Mouse (Mus musculus) liver, embryonic 11.5 days (tissue): Measurements from ENCODE around the gene Klhl6. TPM values are rescaled to one million over a fixed set of nuclear protein-coding genes. Genes with fewer than 3 reads are reported as not detected.

Source experiments
- ATAC-seq: fragments of 200-750 bp; cut with Nextera tagmentation; replicated peaks from 2 replicates; pipeline ENCODE4 v1.8.0; 2017; ENCODE audit warnings: moderate number of reproducible peaks, mild to moderate bottlenecking, moderate TSS enrichment, moderate library complexity; ENCODE audit not compliant: low FRiP score
- DNase-seq: peaks from one replicate; pipeline ENCODE4 v3.0.0-alpha.2; 2017; ENCODE audit warnings: low spot score
- H3K27ac ChIP-seq: fragments of 300-500 bp; sonication (generic); 2 replicates; pipeline ENCODE4 v1.5.1; 2014; ENCODE audit warnings: mild to moderate bottlenecking, low read depth, low read length, control low read depth
- H3K27me3 ChIP-seq: fragments of 300-500 bp; sonication (generic); replicated peaks from 2 replicates; pipeline ENCODE4 v1.6.1; 2014; ENCODE audit warnings: low read length, mixed read lengths; ENCODE audit not compliant: control insufficient read depth, insufficient read depth
- H3K36me3 ChIP-seq: fragments of 300-500 bp; sonication (generic); 2 replicates; pipeline ENCODE4 v1.6.1; 2014; ENCODE audit warnings: mild to moderate bottlenecking, low read length, moderate library complexity, mixed read lengths; ENCODE audit not compliant: control insufficient read depth, insufficient read depth
- H3K4me1 ChIP-seq: fragments of 300-500 bp; sonication (generic); replicated peaks from 2 replicates; pipeline ENCODE4 v1.6.1; 2014; ENCODE audit warnings: low read length, mixed read lengths; ENCODE audit not compliant: control insufficient read depth, insufficient read depth
- H3K4me2 ChIP-seq: fragments of 300-500 bp; sonication (generic); 2 replicates; pipeline ENCODE4 v1.6.1; 2014; ENCODE audit warnings: mild to moderate bottlenecking, control low read depth, moderate library complexity
- H3K4me3 ChIP-seq: fragments of 300-500 bp; sonication (generic); 2 replicates; pipeline ENCODE4 v1.5.1; 2014; ENCODE audit warnings: low read depth, low read length, control low read depth
- H3K9ac ChIP-seq: fragments of 300-500 bp; sonication (generic); 2 replicates; pipeline ENCODE4 v1.6.1; 2014; ENCODE audit warnings: low read depth, low read length, control low read depth
- H3K9me3 ChIP-seq: fragments of 300-500 bp; sonication (generic); 2 replicates; pipeline ENCODE4 v1.6.1; 2016; ENCODE audit warnings: low read length, inconsistent platforms, mixed read lengths; ENCODE audit not compliant: control insufficient read depth
- WGBS: fragments of 180-500 bp; shearing (Covaris S2); extraction: QIAGEN DNeasy Blood & Tissue Kit; methylation state at CpG from one replicate; pipeline ENCODE4 v1.1.7; 2014; 5-methylcytosine and 5-hydroxymethylcytosine counted together
- polyA plus RNA-seq: library from polyadenylated mRNA; unstranded; fragments of >200 nt; fragmentation: Nextera tagmentation; extraction: Ambion mirVana; gene quantifications from 2 replicates; pipeline ENCODE4 v1.2.1, GENCODE M21; 2014

Gene Klhl6
- polyA plus RNA-seq, 1 experiment from 2014 or later, result 23.4 TPM

DNA sequence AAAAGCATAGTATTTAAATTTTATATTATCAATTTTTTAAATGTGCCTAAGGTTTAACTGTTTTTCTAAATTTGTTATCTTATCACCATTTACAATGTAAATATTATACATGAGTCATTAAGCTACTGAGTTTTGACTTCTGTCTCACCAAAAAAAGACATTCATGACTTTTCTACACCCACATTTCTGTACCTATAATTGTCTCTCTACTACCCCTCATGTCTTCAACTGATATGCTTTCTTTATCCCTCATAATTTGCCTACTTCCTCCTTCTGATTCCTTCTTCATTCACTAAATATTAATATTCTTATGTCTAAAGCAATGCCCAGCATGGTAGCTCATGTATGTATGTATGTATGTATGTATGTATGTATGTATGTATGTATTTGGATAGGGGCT lies 13.0 kb upstream of the Klhl6 start:
- Histone ChIP-seq H3K4me3 (no peak overlapping the region), H3K9ac (no peak overlapping the region), H3K27me3 (no peaks in the 10 kb centered on the region), H3K4me1 (no peaks in the 10 kb centered on the region), H3K27ac (no peak overlapping the region), H3K36me3 (no peaks in the 10 kb centered on the region), H3K9me3 (no peaks in the 10 kb centered on the region), H3K4me2 (no peak overlapping the region)
- DNase-seq (no peak), ATAC-seq (no peak)

DNA sequence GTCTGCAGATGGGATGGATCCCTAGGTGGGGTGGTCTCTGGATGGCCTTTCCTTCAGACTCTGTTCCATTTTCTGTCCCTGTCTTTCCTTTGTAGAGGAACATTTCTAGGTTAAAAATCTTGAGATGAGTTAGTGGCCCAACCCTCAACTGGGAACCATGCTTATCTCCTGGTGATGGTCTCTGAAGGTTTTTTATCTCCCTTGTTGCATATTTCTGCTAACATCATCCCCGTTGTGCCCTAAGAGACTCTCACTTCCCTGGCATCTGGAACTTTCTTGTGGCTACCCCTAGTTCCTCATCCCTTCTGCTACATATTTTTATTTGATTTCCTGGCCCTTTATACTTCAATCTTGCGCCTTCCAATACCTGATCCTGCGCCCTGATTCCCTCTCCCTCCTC lies 10.4 kb upstream of the Klhl6 start:
- H3K9me3 ChIP-seq, result 0 out of 2 replicates have a peak, but pooled peaks cover 6% of the 10 kb centered on the region
- DNase-seq, result no peak
- no peak overlapping the region for H3K4me2 ChIP-seq
- no peaks in the 10 kb centered on the region for H3K36me3 ChIP-seq
- 67% methylated on average over 3 of the region's 3 CpGs for WGBS
- no peaks in the 10 kb centered on the region for H3K4me1 ChIP-seq
- no peak for ATAC-seq
- no peak overlapping the region for H3K27ac ChIP-seq
- H3K9ac ChIP-seq, result no peak overlapping the region
- no peaks in the 10 kb centered on the region for H3K27me3 ChIP-seq
- H3K4me3 ChIP-seq, result no peak overlapping the region

DNA sequence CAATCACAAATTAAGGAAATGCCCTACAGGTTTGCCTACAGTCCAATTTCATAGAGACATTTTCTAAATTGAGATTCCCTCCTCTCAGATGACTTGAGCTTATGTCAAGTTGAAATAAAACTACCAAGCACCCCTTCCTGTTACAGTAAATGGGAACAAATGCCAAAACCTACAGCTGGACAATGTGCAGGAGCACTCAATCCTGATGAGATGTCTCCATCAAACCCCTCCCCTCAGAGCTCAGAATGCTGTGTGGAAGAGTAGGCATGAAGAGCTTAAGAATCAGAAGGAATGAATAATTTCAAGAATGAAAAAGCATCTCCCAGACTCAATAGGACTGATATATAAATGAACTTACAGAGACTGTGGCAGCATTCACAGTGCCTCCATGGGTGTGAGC lies 7.7 kb upstream of the Klhl6 start:
- no peak for DNase-seq
- Histone ChIP-seq H3K9ac (no peak overlapping the region), H3K36me3 (no peaks in the 10 kb centered on the region), H3K4me1 (no peaks in the 10 kb centered on the region), H3K27me3 (no peaks in the 10 kb centered on the region), H3K4me3 (no peak overlapping the region), H3K27ac (no peak overlapping the region), H3K4me2 (no peak overlapping the region), H3K9me3 (0 out of 2 replicates have a peak, but pooled peaks cover 6% of the 10 kb centered on the region)
- ATAC-seq, result no peak

DNA sequence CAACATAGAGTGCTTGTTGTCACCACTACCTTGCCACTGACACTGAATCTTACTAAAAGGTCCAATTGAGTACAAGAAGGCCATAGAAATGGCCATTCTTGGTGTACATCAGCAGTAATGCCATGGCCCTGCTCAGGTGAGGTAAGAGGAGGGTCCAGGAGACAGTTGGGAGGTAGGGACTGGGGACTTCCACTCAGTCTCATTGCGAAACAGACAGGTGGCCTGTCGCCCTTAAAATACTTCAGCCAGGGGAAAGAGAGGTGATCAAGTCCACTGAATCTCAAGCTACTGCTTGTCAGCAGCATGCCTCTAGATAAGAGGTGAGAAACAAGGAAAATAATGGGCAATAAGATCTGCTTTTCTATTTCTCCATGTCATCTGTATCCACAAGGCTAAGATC lies 4.8 kb upstream of the Klhl6 start:
- no peaks in the 10 kb centered on the region for H3K36me3 ChIP-seq
- H3K4me1 ChIP-seq, result no peaks in the 10 kb centered on the region
- no peak overlapping the region for H3K9ac ChIP-seq
- H3K4me3 ChIP-seq, result no peak overlapping the region
- H3K9me3 ChIP-seq, result 0 out of 2 replicates have a peak, but pooled peaks cover 6% of the 10 kb centered on the region
- no peak overlapping the region for H3K27ac ChIP-seq
- 86% methylated on average over 2 of the region's 2 CpGs for WGBS
- ATAC-seq (no peak), DNase-seq (no peak)
- H3K4me2 ChIP-seq, result no peak overlapping the region
- no peaks in the 10 kb centered on the region for H3K27me3 ChIP-seq

DNA sequence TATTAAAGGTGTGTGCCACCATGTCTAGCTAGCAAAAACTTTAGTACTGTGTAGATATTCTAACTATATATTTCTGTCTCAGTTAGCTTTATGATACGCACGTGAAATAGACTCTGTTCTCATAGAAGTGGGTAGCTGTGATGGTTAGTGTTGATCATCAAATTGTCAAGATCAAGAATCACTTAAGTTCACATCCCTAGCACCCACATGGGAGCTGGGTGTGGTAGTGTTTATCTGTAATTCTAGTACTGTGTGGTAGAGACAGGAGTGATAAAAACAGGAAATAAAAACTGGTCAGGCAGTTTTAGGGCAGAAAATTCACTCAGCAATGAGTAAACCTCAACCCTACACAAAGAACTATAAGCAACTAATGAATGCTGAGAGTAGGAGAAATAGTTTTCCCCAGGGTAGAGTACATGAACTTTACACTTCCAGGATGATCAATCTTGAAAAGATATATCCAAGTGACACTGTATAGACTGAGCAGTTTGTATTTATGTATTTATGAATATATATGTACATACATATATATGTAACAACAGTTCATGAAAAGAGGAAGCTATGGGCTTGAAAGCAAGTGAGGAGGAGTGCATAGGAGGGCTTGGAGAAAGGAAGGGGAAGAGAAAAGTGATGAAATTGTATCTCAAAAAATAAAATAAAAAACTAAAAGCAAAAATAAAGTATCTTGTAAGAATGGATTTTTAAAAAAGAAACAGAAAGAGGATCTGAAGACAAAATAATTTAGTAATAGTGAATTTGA lies 2.2 kb upstream of the Klhl6 start:
- Histone ChIP-seq H3K4me3 (no peak overlapping the region), H3K4me1 (no peaks in the 10 kb centered on the region), H3K27me3 (no peaks in the 10 kb centered on the region), H3K9ac (no peak overlapping the region), H3K27ac (no peak overlapping the region), H3K9me3 (0 out of 2 replicates have a peak, but pooled peaks cover 3% of the 10 kb centered on the region), H3K4me2 (no peak overlapping the region), H3K36me3 (no peaks in the 10 kb centered on the region)
- 70% methylated on average over 2 of the region's 2 CpGs for WGBS
- ATAC-seq (no peak), DNase-seq (no peak)

DNA sequence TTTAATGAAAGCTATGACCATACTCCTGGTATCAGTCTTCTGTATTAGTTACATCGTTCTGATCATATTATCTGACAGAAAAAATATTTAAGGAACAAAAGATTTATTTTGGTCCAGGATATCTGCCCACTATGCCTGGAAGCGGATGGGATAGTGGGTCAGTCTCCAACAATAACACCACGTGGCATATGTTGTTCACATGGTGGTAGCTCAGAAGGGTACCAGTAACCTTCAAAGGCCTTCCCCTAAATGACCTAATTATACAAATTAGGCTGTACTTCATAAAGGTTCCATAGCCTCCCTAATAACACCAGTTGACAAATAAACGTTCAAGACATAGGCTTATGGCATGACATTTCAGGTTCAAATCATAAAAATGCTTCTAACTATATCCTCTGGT lies 722 bp upstream of the Klhl6 start:
- H3K4me3 ChIP-seq, result no peak overlapping the region
- WGBS, result 73% methylated on average over 4 of the region's 4 CpGs
- no peaks in the 10 kb centered on the region for H3K9me3 ChIP-seq
- no peak for DNase-seq
- H3K27ac ChIP-seq, result no peak overlapping the region
- no peak overlapping the region for H3K9ac ChIP-seq
- no peaks in the 10 kb centered on the region for H3K4me1 ChIP-seq
- H3K4me2 ChIP-seq, result no peak overlapping the region
- H3K27me3 ChIP-seq, result no peaks in the 10 kb centered on the region
- H3K36me3 ChIP-seq, result no peaks in the 10 kb centered on the region
- no peak for ATAC-seq

DNA sequence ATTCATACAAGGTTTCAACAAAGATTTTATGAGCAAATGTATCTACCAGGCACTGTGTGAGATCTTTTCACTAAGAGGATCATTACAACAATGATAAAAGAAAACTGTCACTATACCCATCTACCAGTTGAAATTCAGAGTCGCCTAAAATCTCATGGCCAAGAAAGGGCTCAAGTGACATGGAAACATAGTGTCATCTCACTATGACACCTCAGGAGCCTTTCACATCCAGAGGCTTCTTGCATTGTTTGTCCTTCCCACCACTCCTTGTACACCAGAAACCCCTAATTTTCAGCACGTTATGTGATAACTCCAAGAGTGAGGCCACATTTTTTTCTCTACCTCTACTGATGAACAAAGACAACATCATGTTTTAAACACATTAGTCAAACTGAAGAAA lies 1.2 kb downstream of the Klhl6 start:
- Histone ChIP-seq H3K9ac (0 out of 2 replicates have a peak overlapping the region, but pooled peaks have one; percentile 5), H3K9me3 (no peaks in the 10 kb centered on the region), H3K27me3 (no peaks in the 10 kb centered on the region), H3K36me3 (no peaks in the 10 kb centered on the region), H3K27ac (no peak overlapping the region), H3K4me2 (peak overlapping the region; percentile 54), H3K4me1 (no peaks in the 10 kb centered on the region; the same call in 1 of the 2 replicates), H3K4me3 (peak overlapping the region; percentile 34)
- DNase-seq (no peak), ATAC-seq (no peak)
- 46% methylated on average over 2 of the region's 2 CpGs for WGBS

DNA sequence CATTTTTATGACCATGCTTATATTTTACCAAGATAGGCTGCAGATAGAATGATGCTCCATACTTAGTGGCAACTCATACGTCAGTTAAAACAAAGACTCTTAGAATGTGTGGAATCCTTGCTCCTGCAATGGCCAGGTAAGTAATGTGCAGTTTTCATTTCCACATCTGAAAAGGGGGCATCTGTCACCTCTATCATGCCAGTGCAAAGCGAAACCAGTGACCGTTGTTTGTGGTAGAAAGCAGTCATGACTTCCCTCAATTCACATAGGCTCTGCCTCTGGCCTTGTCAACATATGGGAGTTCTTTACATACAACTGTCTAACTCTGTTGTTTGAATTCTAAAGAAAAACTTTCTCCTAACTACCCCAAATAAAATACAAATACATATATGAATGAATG lies 1.8 kb downstream of the Klhl6 start:
- no peak overlapping the region for H3K9ac ChIP-seq
- H3K4me2 ChIP-seq, result peak overlapping the region; percentile 59
- no peaks in the 10 kb centered on the region for H3K27me3 ChIP-seq
- 52% methylated on average over 3 of the region's 3 CpGs for WGBS
- DNase-seq (no peak), ATAC-seq (no peak)
- no peak overlapping the region for H3K27ac ChIP-seq
- no peaks in the 10 kb centered on the region for H3K9me3 ChIP-seq
- H3K36me3 ChIP-seq, result no peaks in the 10 kb centered on the region
- peak overlapping the region; percentile 28 for H3K4me3 ChIP-seq
- no peaks in the 10 kb centered on the region; the same call in 1 of the 2 replicates for H3K4me1 ChIP-seq

DNA sequence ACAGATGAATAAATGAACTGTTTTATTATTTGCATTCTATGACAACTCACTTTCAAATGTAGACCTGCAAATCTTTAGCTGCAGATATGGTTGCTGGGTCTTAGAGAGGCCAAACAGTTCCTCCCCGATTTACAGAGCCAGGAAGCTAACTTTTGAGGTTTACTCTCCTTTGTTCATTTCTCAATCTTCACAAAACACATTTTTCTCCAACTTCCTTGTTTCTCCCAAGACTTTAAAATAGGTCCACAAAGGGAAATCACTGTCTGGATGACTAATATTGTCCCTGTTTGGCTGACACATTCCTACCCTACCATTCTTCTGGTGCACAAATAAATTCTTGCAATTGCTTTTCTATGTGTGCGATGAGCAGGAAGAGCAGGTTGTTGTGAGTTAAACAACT lies 3.1 kb downstream of the Klhl6 start:
- Histone ChIP-seq H3K4me3 (no peak overlapping the region), H3K4me2 (peak overlapping the region; percentile 59), H3K27me3 (no peaks in the 10 kb centered on the region), H3K9ac (no peak overlapping the region), H3K9me3 (no peaks in the 10 kb centered on the region), H3K36me3 (no peaks in the 10 kb centered on the region), H3K4me1 (no peaks in the 10 kb centered on the region; the same call in 1 of the 2 replicates), H3K27ac (no peak overlapping the region)
- no peak for ATAC-seq
- 50% methylated on average over 2 of the region's 2 CpGs for WGBS
- no peak for DNase-seq
